Mouse (Mus musculus): ENCODE data around the gene Srp68. TPM values are rescaled to one million over a fixed set of nuclear protein-coding genes. Genes with fewer than 3 reads are reported as not detected.

The Srp68 gene
- total and polyA plus RNA-seq, 3 experiments, result 146 to 228 (median 180) TPM

DNA sequence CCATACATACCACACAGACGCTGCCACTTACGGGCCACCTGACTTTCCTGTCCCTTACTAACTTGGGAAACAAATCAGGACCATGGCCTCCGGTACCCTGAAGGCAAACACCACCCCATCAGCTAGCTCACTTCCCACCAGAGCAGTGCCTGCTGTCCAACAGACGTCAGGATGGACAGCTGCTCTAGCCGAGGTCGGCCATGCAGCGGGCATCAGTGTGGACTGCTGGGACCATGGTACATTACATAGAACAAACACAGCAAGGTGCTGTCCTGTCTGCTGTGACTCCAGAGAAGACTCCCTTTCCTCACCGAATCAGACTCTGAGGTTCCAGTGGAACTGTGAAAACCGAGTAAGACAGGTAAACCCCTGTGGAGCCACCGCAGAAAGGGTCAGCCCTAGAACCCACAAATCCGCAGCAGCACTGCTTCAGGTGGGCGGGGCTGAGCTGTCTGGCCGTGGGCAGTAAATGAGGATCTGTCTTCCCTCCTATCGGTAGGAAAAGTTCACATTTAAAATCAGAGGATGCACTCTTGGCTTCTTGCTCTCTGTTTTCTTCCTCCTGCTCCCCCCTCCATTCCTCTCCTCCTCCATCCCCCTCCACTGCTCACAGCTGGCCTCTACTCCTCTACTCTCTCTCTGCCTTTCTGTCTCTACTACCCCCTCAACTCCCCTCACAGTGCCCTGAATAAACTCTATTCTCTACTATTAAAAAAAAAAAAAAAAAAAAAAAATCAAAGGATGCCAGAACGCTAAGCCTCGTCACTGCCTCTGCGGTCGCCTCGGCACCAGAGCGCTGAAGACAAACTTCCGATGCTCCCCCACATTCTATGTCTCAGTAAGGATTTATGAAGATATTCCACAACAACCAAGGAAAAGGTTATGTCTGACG, 18.7 kb downstream of the Srp68 start:
- Histone ChIP-seq H3K79me2 (ENCODE audit: control insufficient read depth, insufficient read depth, low read length, poor library complexity) (no peaks in the 10 kb centered on the region; the same call in 1 of the 2 replicates), H3K27me3 (ENCODE audit: control insufficient read depth in 1 of 2, insufficient read depth in 2 of 2, low read length in 2 of 2) (no peaks in the 10 kb centered on the region), H3K27ac (ENCODE audit: control insufficient read depth, low read depth, low read length) (peak overlapping the region; percentile 34; the same call in 1 of the 2 replicates), H3K36me3 (ENCODE audit: control insufficient read depth in 1 of 2, insufficient read depth in 2 of 2, low read length in 2 of 2) (peaks cover 7 to 42% of the 10 kb centered on the region in 2 experiments), H3K9me3 (replicated peaks; ENCODE audit: insufficient read depth, low read length) (no peaks in the 10 kb centered on the region), H3K9ac (ENCODE audit: control insufficient read depth, low read depth, low read length, poor library complexity, severe bottlenecking) (no peak overlapping the region), H3K4me1 (ENCODE audit: control insufficient read depth in 1 of 2, insufficient read depth in 2 of 2, low read length in 2 of 2) (peaks cover 0 to 3% of the 10 kb centered on the region in 2 experiments; a peak in 1 of 4 replicates), H3K4me3 (ENCODE audit: control insufficient read depth in 1 of 2, insufficient read depth in 1 of 2, low read depth in 2 of 2, low read length in 2 of 2) (no peak overlapping the region)
- TF ChIP-seq ZNF384 (IDR thresholded peaks at IDR 0.05; ENCODE audit: low read depth, low read length) (no peak), EP300 (IDR thresholded peaks at IDR 0.05; ENCODE audit: low read depth in 1 of 2, low read length in 2 of 2) (no peak), MYB (IDR thresholded peaks at IDR 0.05; ENCODE audit: low read depth, low read length) (no peak), MXI1 (IDR thresholded peaks at IDR 0.05; ENCODE audit: low read depth, low read length) (no peak), MYC (IDR thresholded peaks at IDR 0.05; ENCODE audit: low read depth, low read length) (no peak), POLR2A (IDR thresholded peaks at IDR 0.05; ENCODE audit: control insufficient read depth in 1 of 2, insufficient read depth in 1 of 2, low read depth in 1 of 2, low read length in 2 of 2, poor library complexity in 1 of 2) (no peak), JUND (IDR thresholded peaks at IDR 0.05; ENCODE audit: low read depth, low read length) (no peak), MAX (IDR thresholded peaks at IDR 0.05; ENCODE audit: low read length) (no peak), BHLHE40 (IDR thresholded peaks at IDR 0.05; ENCODE audit: borderline replicate concordance, low read depth, low read length) (no peak), CHD1 (IDR thresholded peaks at IDR 0.05; ENCODE audit: low read depth, low read length) (no peak), SMC3 (IDR thresholded peaks at IDR 0.05; ENCODE audit: low read depth, low read length) (no peak), SIN3A (IDR thresholded peaks at IDR 0.05; ENCODE audit: low read length) (no peak), USF1 (IDR thresholded peaks at IDR 0.05; ENCODE audit: low read depth, low read length) (no peak), TBP (IDR thresholded peaks at IDR 0.05; ENCODE audit: low read depth, low read length) (no peak), TAL1 (IDR thresholded peaks at IDR 0.05; ENCODE audit: low read length) (no peak), POLR2AphosphoS2 (IDR thresholded peaks at IDR 0.05; ENCODE audit: low read length) (no peak), MAFK (IDR thresholded peaks at IDR 0.05; ENCODE audit: borderline replicate concordance, low read depth, low read length) (no peak), MEF2A (IDR thresholded peaks at IDR 0.05; ENCODE audit: extremely low read depth, insufficient replicate concordance, low read depth, low read length, poor library complexity, severe bottlenecking) (no peak)
- no peak for DNase-seq (ENCODE audit: low read depth, low spot score)

DNA sequence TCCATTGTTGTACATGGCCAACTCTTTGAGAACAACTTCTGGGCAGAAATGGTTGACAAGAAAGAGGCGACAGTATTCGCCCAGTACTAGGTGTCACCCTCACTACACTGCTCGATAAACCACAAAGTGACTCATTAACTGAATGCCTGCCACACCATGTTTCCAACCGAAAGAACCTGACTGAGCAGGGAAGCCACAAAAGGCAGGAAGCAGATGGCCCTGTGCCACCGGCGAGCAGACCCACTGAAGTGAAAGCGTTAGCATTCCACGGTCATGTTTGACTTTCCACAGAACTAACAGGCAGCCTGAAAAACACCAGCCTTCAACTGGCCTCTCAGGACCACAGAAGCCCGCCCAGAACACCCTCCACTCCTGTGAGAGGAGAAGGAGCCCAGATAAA, 19.4 kb downstream of the Srp68 start:
- Histone ChIP-seq H3K27ac (ENCODE audit: control insufficient read depth, low read depth, low read length) (peak overlapping the region; percentile 34; the same call in 1 of the 2 replicates), H3K79me2 (ENCODE audit: control insufficient read depth, insufficient read depth, low read length, poor library complexity) (no peaks in the 10 kb centered on the region; the same call in 1 of the 2 replicates)
- DNase-seq (ENCODE audit: low read depth, low spot score), result peak; percentile 68
- TF ChIP-seq ETS1 (IDR thresholded peaks at IDR 0.05; ENCODE audit: low read depth, low read length) (peak; percentile 14; the same call in 1 of the 2 replicates), TAL1 (IDR thresholded peaks at IDR 0.05; ENCODE audit: low read length) (0 out of 2 replicates have a peak, but pooled peaks have one; percentile 7), POLR2A (IDR thresholded peaks at IDR 0.05; ENCODE audit: control insufficient read depth in 1 of 2, insufficient read depth in 1 of 2, low read depth in 1 of 2, low read length in 2 of 2, poor library complexity in 1 of 2) (no peak), ZMIZ1 (IDR thresholded peaks at IDR 0.05; ENCODE audit: low read depth, low read length) (no peak), USF1 (IDR thresholded peaks at IDR 0.05; ENCODE audit: low read depth, low read length) (no peak), MAX (IDR thresholded peaks at IDR 0.05; ENCODE audit: low read length) (no peak), RAD21 (IDR thresholded peaks at IDR 0.05; ENCODE audit: low read depth, low read length) (no peak), MAZ (IDR thresholded peaks at IDR 0.05; ENCODE audit: low read depth, low read length) (no peak), SIN3A (IDR thresholded peaks at IDR 0.05; ENCODE audit: low read length) (no peak), MEF2A (IDR thresholded peaks at IDR 0.05; ENCODE audit: extremely low read depth, insufficient replicate concordance, low read depth, low read length, poor library complexity, severe bottlenecking) (no peak), TBP (IDR thresholded peaks at IDR 0.05; ENCODE audit: low read depth, low read length) (no peak), JUND (IDR thresholded peaks at IDR 0.05; ENCODE audit: low read depth, low read length) (no peak), CTCF (IDR thresholded peaks at IDR 0.05 in 2 of 3, conservative IDR thresholded peaks at IDR 0.05 in 1 of 3; ENCODE audit: control insufficient read depth in 1 of 3, insufficient read depth in 1 of 3, low read depth in 2 of 3, low read length in 3 of 3, poor library complexity in 1 of 3, severe bottlenecking in 1 of 3) (no peak), MYB (IDR thresholded peaks at IDR 0.05; ENCODE audit: low read depth, low read length) (peak; percentile 56; the same call in 1 of the 2 replicates), CHD2 (IDR thresholded peaks at IDR 0.05; ENCODE audit: low read length) (no peak), POLR2AphosphoS2 (IDR thresholded peaks at IDR 0.05; ENCODE audit: low read length) (no peak), CHD1 (IDR thresholded peaks at IDR 0.05; ENCODE audit: low read depth, low read length) (no peak), EP300 (IDR thresholded peaks at IDR 0.05; ENCODE audit: low read depth in 1 of 2, low read length in 2 of 2) (peak in 1 of 2 experiments; percentile 44; a peak in 1 of 4 replicates), UBTF (IDR thresholded peaks at IDR 0.05; ENCODE audit: borderline replicate concordance, insufficient read depth, low read depth, low read length) (no peak), NRF1 (IDR thresholded peaks at IDR 0.05; ENCODE audit: insufficient read depth, low read depth, low read length, poor library complexity, severe bottlenecking) (no peak)

More for the DNA sequence above, 19.4 kb downstream of the Srp68 start:
- Histone ChIP-seq H3K36me3 (ENCODE audit: control insufficient read depth in 1 of 2, insufficient read depth in 2 of 2, low read length in 2 of 2) (peaks cover 7 to 41% of the 10 kb centered on the region in 2 experiments), H3K9ac (ENCODE audit: control insufficient read depth, low read depth, low read length, poor library complexity, severe bottlenecking) (no peak overlapping the region), H3K27me3 (ENCODE audit: control insufficient read depth in 1 of 2, insufficient read depth in 2 of 2, low read length in 2 of 2) (no peaks in the 10 kb centered on the region), H3K9me3 (replicated peaks; ENCODE audit: insufficient read depth, low read length) (no peaks in the 10 kb centered on the region), H3K4me1 (ENCODE audit: control insufficient read depth in 1 of 2, insufficient read depth in 2 of 2, low read length in 2 of 2) (peaks cover 0 to 3% of the 10 kb centered on the region in 2 experiments; a peak in 1 of 4 replicates), H3K4me3 (ENCODE audit: control insufficient read depth in 1 of 2, insufficient read depth in 1 of 2, low read depth in 2 of 2, low read length in 2 of 2) (no peak overlapping the region)
